Mouse (Mus musculus): ENCODE measurements around the gene Slc35b1.
"Not testable (repeated sequence)": the region's sequence is repeated elsewhere in the genome, so short reads cannot be mapped to it uniquely, and the experiment has no call there.

The Slc35b1 gene

DNA sequence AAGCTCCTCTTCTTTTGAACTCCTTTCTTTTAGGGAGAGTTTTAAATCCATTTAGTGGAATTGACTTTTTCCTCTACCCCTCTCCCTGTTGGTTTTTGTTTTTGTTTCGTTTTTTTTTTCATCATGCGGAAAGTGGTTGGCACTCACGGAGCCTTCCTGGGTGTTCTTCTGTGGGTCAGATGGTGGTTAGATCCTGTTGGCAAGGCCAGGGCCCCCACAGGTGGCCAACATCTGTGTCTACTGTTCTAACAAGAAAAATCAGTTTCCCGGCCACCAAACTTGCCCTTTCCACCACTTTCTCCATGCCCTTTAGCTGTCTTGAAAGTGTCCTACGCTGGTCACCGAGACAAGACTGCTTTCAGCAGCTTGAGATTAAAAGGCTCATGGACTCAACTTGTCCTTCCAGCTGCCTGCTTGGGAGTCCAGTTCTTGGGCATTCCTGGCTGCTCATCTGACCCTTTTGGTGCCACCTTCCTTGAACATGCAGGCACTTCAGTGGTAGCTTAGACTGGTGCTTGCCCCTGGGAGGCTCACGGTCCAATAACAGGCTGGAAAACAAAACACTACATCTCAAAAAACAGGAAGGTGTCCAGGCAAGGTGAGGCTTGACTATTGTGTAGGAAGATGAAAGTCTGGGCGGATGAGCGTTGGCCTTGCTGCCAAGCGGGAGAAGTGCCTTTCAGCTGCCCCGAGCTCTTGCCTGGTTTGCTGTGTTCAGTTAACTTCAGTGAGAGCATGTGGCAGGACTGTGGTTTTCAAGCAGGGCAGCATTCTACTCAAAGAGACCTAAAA is 8.4 kb downstream of the Slc35b1 start:
- in situ Hi-C loops (cut with MboI, MseI) = no loop called here

GRCm38 (mm10) chr11:95393500-95393816 is 9.0 kb downstream of the Slc35b1 start:
- in situ Hi-C loops (cut with MboI, MseI) = no loop called here

DNA sequence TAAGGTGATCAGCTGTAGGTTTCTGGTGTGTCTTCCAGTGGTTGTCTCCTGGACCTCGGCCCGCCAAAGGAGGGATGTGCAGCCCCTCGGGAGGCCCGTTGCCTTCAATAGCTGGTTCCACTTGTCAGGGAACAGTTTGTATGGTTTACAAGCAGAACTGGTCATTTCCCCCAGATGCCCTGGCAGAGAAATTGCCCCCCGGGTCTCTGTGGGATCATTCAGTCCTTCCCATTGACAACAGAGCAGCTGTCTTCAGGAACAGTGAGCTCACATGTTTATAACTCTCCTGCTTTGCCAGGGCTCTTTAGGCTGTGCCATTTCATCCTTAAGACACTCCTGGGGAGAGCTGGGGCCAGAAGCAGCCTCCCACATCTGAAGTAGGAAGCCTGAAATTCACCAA is 9.6 kb downstream of the Slc35b1 start:
- in situ Hi-C loops (cut with MboI, MseI) = no loop called here

DNA sequence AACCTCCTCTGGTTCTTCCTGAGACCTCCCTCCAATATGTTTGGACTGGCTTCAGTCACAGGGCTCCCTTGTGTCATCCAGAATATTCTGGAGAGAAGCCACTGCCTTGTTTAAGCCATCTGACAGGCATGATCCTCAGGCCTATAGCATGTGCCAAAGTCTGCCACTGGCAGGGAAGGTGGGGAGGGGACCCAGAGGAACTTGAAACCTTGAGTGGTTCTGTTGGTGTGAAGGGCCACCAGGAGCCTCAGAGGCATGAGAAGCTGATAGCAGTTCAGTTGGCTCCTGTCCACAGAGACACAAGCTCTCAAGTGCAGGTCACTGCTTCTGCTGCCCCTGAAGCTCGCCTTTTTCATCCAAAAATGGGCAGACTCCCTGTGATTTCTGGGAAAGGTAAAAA is 12.1 kb downstream of the Slc35b1 start:
- in situ Hi-C loops (cut with MboI, MseI) = loop anchor here (5.0 kb wide), 1 partner anchor 126 kb away; no protein-coding TSS in a partner anchor

GRCm38 (mm10) chr11:95397843-95398835 is 13.6 kb downstream of the Slc35b1 start:
- in situ Hi-C loops (cut with MboI, MseI) = loop anchor here (5.0 kb wide), 1 partner anchor 124 kb away; no protein-coding TSS in a partner anchor

- in situ Hi-C loops (cut with MboI, MseI) = loop anchor here (5.0 kb wide), 1 partner anchor 123 kb away; no protein-coding TSS in a partner anchor
Measured at GRCm38 (mm10) chr11:95399520-95400020, 15.1 kb downstream of the Slc35b1 start.

- in situ Hi-C loops (cut with MboI, MseI) = no loop called here
Measured at GRCm38 (mm10) chr11:95401568-95401967, 17.1 kb downstream of the Slc35b1 start.

DNA sequence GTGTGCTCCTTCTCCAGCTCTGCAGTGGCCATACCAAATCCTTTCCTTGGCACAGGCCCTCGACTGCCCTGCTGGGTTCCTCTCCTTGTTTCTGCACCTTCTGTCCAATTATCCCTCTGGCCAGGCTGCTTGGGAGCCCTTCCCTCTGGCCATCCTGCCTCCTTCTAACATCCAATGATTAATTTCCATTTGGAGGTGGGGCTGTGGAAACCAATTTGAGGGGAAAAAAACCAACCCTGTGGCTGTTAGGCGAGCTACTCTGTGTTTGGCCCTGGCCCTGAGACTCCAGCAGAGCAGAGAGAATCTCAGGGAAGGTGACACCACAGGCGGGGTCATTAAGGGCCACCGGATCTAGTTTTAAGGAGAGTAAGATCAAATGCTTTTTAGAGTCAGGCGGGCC is 17.7 kb downstream of the Slc35b1 start:
- in situ Hi-C loops (cut with MboI, MseI) = no loop called here

DNA sequence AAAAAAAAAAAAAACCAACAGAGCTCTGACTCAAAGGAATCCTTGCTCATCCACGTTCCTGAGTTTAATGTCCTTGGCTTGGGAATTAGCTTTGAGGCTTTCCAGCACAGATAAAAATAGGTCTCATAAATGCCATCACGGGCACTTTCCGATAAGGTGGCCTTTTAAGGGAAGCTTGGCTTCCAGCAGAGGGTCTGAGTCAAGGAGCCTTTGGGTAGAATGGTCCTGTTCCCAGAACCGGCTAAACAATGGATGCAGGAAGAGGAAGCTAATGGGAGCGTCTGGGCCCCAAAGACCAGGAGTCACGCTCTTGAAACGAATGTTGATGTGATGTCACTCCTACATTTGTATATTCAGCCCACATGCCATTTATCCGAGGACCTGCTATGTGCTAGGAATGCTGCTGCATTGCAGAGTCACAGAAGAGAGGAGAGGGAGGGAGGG is 18.2 kb downstream of the Slc35b1 start:
- in situ Hi-C loops (cut with MboI, MseI) = no loop called here

GRCm38 (mm10) chr11:95403382-95404340 is 19.2 kb downstream of the Slc35b1 start:
- in situ Hi-C loops (cut with MboI, MseI) = no loop called here

GRCm38 (mm10) chr11:95405771-95406170 is 21.3 kb downstream of the Slc35b1 start:
- in situ Hi-C loops (cut with MboI, MseI) = no loop called here

DNA sequence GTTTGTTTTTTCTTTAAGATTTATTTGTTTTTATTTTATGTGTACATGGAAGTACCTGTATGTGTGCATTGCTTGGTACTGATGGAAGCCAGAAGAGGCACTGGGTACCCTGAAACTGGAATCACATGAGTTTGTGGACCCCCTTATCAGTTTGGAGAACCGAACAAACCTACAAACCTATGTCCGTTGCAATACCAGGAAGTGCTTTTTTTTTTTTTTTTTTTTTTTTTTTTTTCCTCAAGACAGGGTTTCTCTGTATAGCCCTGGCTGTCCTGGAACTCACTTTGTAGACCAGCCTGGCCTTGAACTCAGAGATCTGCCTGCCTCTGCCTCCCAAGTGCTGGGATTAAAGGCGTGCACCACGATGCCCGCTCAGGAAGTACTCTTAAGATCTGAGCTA is 21.9 kb downstream of the Slc35b1 start:
- in situ Hi-C loops (cut with MboI, MseI) = not testable (repeated sequence)

- in situ Hi-C loops (cut with MboI, MseI) = no loop called here
Measured at GRCm38 (mm10) chr11:95409450-95410112, 25.1 kb downstream of the Slc35b1 start.

DNA sequence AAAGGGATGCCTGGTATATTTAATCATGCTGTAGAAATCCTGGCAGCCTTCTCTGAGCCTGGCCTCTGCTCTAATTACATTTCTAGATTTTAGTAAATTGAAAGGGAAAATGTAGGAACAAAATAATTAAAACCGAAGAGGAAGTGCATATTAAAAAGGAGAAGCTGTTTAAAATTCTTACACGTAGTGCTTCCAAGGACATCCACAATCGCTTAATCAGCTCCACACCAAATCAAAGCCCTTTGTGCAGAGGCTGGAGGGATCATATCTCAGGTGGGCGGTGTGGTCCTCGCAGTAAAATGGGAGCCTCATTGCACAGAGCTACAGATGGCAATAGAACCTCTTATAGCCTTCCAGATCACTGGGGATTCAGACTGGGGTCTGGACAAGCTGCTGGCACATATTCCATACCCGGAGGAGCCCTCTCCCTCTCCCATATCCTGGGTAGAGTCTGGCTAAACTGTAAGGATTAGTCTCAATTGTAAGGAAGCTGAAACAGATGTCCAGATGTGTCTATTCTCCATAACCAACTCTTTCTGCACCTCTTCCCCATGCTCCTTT is 27.0 kb downstream of the Slc35b1 start:
- in situ Hi-C loops (cut with MboI, MseI) = no loop called here

- in situ Hi-C loops (cut with MboI, MseI) = no loop called here
Measured at GRCm38 (mm10) chr11:95412615-95413014, 28.1 kb downstream of the Slc35b1 start.

GRCm38 (mm10) chr11:95413641-95414535 is 29.4 kb downstream of the Slc35b1 start, which contains the start of gene Spop:
TSS of gene Spop (plus strand) at chr11:95414080.
- in situ Hi-C loops (cut with MboI, MseI) = no loop called here

GRCm38 (mm10) chr11:95414536-95415161 is 30.2 kb downstream of the Slc35b1 start:
- in situ Hi-C loops (cut with MboI, MseI) = no loop called here

- in situ Hi-C loops (cut with MboI, MseI) = no loop called here
Measured at GRCm38 (mm10) chr11:95415931-95416330, 31.4 kb downstream of the Slc35b1 start.

Measured in regulatory T cell (primary cell).